Mouse (Mus musculus) brain, embryonic 18.5 days (tissue): ENCODE data around the gene Phlpp1.

Experiments
- DNase-seq: peaks from one replicate; pipeline ENCODE4 v3.0.0-alpha.2; 2012; ENCODE audit warnings: low read depth, low spot score

Phlpp1 gene

DNA sequence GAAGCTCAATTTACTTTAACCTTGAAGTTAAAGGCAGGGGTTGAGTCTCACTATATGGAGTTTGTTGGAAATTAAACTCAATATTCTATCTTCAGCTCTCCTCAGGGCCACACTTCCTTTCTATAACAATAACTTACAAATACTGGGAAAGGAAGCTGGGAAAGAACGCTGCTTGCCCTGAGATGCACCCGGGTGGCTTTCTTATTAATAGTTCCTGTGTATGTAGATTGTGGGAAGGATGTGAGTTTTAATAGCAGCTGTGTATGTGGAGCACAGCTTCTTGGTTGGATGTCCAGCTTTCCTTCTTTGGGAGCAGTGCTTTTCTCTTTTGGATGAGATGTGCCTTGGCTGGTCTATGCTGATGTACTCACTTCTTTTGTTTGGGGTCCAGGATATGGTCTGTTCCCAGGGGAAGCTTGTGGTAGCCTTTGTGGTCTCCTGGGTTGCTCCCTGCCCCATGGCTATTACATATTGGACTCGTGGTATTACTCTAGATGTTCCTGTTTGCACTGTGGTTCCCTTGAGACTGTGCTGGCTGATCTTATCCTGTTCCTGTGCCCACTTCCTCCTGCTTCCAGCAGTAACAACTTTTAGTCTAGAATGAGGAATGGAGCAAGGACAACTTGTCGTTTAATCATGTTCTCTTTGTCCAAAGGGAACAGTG lies 145.2 kb downstream of the Phlpp1 start:
- no peak for DNase-seq

DNA sequence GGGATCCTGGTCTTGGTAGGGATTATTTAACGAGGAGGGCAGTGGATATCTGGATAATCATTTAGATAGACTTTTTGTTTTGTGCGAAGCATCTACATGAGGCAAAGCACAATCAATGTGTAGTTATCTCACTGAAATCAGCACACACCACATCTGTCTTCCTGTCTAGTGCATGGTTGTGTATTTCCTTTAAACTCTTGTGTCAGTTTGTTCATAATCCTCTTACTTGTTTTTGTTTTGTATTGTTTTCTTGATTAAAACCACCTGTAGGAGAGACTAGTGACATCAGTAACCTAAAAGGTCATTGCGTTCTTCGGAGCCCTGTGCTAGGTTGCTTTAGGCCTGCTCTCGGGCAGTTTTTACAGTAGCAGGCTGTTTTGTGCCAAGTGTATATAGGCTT lies 146.8 kb downstream of the Phlpp1 start:
- no peak for DNase-seq

DNA sequence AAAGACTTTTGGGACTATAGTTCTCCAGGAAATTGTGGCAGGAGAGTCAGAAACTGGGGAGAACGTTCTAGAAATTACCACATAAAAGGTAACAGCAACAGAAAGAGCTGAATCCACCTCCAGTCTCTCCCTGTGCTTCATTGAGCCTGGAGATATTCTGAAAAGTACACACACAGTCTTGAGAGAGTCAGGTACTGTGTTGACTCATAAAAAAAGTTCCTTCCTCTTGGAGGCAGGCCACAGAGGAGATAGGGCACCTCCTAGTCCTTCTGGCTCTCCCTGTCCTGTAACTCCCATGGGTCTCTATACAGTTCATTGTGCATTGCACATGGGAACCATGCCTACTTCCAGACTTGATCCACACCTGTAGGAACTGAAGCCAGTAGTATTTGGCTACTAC lies 149.0 kb downstream of the Phlpp1 start:
- no peak for DNase-seq

DNA sequence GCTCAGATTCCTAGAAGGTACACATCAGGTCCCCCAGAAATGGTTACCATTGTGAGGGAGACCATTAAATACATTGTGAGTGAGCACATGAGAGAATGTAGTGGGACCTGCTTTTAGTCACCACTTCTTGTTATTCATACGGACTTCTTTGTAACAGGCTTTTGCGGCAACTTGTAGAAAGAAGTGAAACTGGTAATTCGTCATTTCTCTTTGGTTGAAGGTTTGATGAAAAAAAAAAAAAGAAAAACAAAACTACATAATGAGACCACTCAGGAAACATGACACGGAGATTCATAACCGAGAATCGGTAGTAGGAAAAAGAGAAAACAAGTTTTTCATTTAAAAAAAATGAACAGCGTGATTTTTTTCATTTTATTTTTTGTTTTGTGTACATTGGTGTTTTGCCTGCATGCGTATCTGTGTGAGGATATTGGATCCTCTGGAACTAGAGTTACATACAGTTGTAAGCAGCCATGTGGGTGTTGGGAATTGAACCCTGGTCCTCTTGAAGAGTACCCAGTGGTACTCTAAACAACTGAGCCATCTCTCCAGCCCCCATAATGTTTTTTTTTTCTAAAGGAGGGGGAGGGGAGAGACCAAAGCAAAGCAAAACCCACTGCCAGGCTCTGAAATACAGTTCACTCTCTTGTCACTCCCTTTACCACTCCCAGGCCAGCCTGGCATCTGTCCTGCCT lies 150.0 kb downstream of the Phlpp1 start:
- DNase-seq, result no peak

DNA sequence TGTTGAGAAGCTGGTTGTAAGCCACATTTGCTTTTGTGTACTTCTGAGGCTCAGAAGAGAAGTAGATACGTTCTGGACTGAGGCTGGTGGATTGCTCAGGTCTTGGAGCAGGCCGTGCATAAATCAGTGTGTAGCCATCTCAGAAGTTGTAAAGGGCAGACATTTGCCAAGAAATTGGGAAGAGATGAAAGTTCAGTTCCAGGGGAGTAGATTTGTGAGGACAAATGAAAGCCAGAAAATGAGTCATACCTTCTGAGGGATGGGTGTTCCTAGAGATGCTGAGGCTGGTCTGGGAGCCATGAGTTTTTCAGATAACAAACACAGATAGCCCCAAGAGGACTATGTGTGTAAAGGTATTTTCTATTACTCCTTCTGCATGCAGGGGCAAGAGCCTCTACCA lies 155.1 kb downstream of the Phlpp1 start:
- no peak for DNase-seq

DNA sequence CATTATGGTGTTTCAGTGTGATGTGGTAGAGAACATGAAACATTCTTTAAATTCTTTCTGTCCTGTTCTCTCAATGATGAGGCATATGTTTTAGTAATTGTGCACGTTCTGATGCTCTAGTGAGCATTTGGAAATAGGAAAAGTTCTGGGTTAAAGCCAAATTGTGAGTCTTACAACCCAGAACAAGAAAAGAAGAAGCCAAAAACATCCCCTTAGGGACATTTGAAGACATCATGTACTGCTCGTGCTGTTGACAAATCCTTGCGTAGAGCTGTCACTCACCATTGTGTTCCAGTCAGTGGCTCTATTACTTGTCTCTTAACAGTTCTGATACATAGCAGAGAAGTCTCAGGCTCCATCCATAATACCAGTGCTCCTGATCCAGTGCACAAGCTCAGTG lies 170.5 kb downstream of the Phlpp1 start:
- DNase-seq, result no peak

DNA sequence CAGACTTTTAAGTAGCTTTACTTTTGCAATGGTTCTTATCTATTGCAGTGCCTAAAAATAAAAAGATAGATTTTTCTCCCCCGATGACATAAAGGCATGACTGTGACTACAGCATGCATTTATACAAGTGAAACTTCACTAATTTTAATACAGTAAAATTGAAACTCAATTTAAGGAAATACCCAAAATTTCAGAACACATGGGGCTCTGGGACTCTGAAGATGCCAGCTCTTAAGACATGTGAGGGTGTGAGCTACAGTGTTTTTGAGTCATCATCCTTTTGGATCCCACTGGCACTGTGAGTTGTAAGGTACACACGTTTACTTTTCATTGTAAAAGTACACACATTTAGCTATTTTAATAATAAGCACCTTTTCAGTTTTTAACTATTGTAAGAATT lies 173.7 kb downstream of the Phlpp1 start:
- no peak for DNase-seq

DNA sequence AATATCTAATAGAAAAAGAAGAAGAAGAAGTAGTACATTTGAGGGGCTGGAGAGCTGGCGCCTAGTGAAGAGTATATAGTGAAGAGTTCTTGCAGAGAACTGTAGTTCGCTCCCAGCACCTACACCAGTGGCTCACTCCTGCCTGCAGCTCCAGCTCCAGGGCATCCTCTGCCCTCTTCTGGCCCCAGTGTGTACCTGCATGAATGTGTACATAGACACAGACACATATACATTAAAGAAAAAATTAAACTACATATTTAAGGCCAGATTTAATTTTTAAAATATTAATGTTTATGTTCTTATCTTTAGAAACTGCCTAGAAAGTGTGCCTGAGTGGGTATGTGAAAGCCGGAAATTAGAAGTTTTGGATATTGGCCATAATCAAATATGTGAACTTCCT lies 175.2 kb downstream of the Phlpp1 start:
- no peak for DNase-seq

DNA sequence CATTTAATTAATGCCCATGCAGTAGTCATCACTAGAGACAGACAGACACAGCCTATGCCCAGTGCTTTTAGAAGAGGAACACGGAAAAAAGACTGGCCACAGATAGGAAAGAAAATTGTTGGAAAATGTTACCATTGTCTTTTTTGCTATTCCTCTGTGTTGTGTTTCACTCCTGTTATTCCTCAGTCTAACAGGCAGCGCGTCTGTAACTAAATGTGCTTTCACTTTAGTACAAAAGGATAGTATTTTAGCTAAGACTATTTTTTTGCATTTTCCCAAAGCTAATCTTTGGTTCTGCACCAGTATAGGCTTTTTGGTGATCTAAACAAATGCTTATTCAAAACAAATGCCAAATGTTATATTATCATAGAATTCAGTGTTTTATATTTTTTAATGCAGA lies 177.6 kb downstream of the Phlpp1 start:
- DNase-seq, result no peak

DNA sequence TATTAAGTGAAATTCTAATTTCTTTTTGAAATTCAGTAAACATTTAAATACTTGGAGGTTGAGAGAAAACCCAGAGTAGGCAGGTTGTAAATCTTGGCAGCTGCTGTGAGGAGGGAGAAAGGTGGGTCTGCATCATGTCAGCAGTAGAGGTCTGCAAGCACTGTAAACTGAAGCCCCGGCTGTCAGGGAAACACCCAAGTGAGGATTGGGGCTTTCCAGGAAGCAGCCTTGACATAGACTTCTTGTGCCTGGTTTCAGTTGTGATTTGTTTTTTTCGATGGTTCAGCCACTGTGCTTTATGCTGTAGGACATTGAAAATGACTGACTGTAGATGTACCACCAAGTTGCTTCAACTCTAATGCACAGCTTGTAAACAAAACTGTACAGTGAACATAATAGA lies 180.0 kb downstream of the Phlpp1 start:
- DNase-seq, result no peak

DNA sequence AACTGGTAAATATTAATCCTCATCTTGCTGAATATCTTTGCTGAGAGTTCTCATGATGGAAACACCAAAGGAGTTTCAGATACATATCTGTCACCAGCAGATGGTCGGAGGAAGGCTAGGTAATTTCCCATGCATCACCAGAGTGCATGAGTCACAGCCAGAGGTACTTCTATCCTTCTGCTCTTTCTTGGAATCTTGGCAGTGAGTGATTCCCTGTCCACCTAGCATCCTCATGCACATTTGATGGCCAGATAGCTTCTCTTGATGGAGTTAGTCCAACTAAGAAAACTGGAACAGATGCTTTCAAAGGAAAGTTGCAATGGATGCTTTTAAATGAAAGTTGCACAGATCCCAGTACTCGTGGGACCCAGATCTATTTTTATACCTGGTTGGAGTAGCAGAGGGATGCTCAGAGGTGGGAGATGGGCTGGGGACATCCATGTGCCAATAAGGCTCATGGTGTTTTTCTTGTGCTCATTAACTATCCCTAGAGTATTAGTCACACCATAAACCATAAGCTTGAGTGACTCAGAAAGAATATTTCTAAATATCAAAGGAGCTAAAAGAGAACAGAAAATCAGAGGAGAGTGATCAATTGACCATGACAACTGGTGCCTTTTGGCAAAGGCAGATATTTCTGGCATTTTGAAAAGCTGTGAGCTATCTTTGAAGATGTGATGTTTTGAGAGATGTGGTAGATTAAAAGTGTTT lies 181.4 kb downstream of the Phlpp1 start:
- no peak for DNase-seq

DNA sequence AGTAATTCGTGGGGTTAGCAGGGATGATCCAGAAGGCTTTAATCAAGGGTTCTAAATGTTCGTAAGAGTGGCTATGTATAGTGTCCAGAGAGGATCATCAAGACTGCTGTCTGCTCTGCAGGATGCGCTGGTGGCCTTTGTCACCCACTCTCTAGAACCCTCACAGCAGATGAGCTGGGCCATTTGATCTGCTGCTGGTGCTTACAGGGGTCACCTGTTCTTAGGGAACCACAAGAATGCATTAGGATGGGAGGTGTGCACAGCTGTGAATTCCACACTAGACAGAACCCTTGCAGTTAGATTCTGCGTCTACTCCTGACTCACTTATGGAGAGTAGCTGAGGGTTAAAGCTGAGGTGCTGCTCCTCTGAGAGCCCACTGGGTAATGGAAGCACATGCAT lies 182.4 kb downstream of the Phlpp1 start:
- no peak for DNase-seq

DNA sequence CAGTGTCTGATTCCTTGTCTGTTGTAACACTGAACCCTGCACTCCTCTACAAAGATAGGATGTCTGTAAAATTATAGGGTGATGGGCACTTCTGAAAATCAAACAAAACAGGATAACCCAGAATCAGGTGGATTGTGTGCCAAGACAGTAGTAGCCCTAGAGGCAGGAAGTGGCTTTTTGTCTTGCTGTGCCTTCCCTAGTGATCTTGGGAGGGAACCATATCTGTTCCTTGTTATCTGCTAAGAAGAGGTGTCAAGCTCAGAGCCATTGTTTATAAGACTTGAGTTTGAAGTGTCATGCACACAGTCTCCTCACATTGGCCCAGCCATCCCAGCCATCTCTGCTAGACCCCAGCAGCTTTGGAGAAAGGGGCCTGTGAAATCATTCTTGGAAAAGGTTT lies 187.9 kb downstream of the Phlpp1 start:
- no peak for DNase-seq

DNA sequence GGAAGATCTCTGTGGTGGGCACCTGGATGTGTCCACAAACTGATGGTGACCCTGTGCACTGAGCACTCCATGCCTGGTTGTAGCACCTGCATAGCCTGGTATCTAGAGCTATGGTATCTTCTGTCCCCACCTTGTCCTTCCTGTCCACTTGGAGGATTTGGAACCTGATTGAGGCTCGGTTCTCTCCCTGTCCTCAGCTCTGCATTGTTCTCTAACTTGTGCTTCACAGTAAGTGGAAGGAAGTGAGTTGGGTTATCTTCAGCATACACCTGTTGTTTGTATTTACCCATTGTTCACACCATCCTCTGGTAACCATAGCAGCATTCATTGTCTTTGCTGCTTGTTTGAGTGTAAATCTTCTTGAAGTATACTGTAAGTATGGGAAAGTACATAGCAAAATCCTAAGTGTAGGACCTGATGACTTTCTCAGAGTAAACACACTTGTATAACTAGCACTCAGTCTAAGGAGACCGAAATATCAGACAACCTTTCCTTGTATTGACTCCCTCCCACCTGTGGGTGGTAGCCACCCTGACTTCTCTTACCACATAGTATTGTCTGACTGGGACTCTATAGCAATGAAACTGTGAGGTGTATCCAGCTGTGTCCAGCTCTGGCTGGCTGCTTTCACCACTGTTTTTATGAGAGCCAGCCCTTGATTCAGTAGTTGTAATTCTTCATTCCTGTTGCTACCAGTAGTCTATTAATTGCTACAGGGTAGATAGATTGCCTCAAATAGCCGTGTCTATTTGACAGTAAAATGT lies 191.5 kb downstream of the Phlpp1 start:
- no peak for DNase-seq

DNA sequence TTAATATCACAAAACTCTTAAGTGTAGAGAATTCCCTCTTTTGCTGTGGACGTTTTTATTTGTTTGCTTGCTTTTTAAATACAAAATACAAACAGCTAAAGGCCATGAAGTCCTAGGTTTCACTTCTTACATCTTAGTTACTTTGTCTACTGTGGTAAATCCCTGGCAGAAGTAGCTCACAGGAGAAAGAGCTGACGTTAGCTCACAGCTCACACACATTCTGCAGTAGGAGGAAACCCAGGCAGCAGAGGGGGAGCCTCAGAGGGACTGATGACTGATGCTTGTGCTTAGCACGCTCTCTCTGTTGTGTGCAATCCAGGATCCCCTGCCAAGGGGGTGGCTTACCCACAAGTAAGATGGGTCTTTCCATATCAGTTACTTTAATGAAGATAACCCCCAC lies 197.8 kb downstream of the Phlpp1 start:
- DNase-seq, result no peak

DNA sequence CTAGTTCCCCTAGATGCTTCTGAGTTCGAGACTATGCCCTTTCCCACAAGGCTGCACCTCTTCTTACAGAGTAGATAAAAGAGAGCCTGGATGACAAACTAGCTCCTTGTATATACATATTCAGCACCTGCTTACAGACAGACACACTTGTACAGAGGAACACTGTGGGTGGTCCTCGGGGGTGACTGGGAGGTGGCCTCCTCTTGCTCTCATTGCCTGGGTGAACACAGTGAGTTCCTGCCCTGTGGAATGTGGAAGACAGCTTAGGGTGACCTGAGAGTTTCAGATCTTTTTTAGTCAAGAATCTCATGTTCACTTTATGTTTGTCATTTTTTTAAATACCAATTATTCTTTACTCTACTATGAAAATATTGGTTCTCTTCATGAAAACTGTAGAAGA lies 200.9 kb downstream of the Phlpp1 start:
- no peak for DNase-seq

DNA sequence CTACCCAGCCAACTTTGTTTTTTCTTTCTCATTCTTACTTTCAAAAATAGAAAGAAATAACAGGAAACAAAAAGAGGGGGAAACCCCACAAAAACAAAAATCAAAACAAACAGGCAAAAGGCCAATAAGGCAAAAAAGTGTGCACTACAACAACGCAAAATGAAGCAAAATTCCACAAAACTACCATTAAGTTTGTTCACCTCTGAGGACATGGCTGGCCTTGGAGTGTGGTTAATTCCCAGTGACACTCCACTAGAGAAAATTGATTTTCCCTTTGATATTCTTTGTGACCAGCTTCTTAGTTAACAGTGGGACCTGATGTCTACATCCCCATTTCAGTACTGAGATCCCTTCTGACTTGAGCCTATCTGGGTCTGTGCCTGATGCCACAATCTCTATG lies 202.1 kb downstream of the Phlpp1 start:
- no peak for DNase-seq

DNA sequence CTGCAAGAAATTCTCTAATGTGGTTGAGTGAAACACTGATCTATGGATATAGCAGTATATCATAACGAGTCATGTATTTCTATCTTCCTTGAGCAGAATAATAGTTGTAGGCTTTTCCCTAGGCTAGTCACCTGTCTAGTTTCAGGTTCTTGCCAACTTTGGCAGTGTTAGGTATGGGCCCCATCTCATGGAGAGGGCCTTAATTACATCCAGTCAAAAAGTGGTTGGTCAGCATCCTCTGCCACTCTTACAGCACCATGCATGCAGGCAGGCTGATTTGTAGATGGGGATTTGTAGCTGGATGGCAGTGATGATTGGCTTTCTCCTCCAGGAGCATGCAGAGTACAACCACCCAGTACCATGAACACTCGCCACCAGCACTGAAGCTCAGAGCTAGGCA lies 202.7 kb downstream of the Phlpp1 start:
- no peak for DNase-seq

DNA sequence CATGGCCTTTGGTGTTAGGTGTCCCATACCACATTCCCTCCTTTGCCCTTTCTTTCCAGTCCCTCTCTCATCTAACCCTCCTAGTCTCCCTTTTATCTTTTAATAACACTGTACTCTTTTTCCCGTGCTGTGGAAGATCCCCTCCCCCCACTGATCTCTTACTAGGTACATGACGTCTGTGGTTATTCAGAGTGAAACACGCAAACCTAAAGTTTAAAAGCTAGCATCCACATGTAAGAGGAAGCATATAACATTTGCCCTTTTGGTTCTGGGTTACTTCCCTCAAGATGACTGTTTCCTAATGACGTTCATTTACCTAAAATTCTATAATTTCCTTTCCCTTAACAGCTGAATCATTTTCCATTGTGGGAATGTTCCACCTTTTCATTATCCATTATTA lies 203.4 kb downstream of the Phlpp1 start:
- DNase-seq, result no peak

DNA sequence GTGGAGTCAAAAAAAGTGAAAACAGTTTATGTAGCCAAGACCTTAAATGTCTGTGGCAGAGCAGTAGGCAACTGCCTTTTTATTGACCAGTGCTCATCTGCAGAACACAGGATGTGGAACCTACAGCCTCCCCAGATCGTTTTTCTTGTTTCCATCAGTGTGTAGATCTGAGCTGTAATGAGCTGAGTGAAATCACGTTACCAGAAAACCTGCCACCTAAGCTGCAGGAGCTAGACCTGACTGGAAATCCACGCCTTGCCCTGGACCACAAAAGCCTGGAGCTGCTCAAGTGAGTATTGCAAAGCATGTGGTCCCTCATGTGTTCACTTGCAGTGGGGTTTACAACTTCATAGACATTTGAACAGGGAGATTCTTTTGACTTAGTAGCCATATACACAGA lies 204.5 kb downstream of the Phlpp1 start:
- DNase-seq, result no peak

DNA sequence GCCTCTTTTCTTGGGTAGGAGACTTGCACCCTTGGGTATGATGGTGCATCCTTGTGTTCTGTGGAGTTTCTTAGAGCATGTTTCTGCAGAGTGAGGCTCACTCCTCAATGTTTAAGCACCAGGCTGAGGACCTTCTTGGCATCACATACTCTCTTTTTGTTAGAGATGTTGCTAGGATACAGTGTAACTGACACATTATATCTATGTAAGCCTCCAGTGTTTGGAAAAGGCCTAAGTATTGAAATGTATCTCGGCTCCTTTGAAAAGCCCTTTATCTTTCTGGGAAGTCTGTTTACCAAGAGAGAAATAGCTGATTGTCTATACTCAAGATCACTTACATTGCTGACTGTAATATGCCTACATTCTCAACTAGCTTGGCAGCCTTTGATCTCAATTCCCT lies 208.9 kb downstream of the Phlpp1 start:
- no peak for DNase-seq

DNA sequence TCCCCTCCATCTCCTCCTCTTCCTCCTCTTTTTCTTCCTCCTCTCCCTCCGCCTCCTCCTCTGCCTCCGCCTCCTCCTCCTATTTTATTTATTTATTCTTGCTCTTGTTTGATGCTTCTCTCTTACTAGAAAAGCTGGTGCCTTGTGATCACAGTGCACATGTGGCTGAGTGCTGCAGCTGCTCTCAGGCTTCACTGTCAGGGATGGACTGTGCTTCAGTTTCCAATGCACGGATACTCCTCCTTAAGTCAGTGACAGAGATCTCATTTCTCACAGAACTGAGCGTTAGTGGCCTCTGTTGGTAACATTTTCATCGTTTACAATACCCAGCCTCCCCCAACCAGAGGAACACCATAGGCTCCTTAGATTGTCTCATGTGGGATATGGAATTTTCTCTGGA lies 215.0 kb downstream of the Phlpp1 start:
- no peak for DNase-seq
